Mouse (Mus musculus): ENCODE data around the gene Gm45015. TPM values are rescaled to one million over a fixed set of nuclear protein-coding genes. Genes with fewer than 3 reads are reported as not detected.

Gm45015 gene
- total and polyA plus RNA-seq, 3 experiments: not detected

- TF ChIP-seq MEF2A (IDR thresholded peaks at IDR 0.05; ENCODE audit: extremely low read depth, insufficient replicate concordance, low read depth, low read length, poor library complexity, severe bottlenecking) (no peak), TCF12 (IDR thresholded peaks at IDR 0.05; ENCODE audit: low read depth, low read length) (peak; percentile 27; the same call in 1 of the 2 replicates), JUND (IDR thresholded peaks at IDR 0.05; ENCODE audit: low read depth, low read length) (no peak), CTCF (IDR thresholded peaks at IDR 0.05 in 2 of 3, conservative IDR thresholded peaks at IDR 0.05 in 1 of 3; ENCODE audit: control insufficient read depth in 1 of 3, insufficient read depth in 1 of 3, low read depth in 2 of 3, low read length in 3 of 3, poor library complexity in 1 of 3, severe bottlenecking in 1 of 3) (no peak), ZKSCAN1 (IDR thresholded peaks at IDR 0.05; ENCODE audit: low read depth, low read length) (no peak)
Measured at GRCm38 (mm10) chrX:73341473-73341872, 4.8 kb upstream of the Gm45015 start (continued).

GRCm38 (mm10) chrX:73333548-73333947, 3.1 kb downstream of the Gm45015 start:
- Histone ChIP-seq H3K4me1 (ENCODE audit: control insufficient read depth in 1 of 2, insufficient read depth in 2 of 2, low read length in 2 of 2) (no peaks in the 10 kb centered on the region), H3K27me3 (ENCODE audit: control insufficient read depth in 1 of 2, insufficient read depth in 2 of 2, low read length in 2 of 2) (peaks cover 0 to 2% of the 10 kb centered on the region in 2 experiments; a peak in 2 of 4 replicates), H3K36me3 (ENCODE audit: control insufficient read depth in 1 of 2, insufficient read depth in 2 of 2, low read length in 2 of 2) (no peaks in the 10 kb centered on the region), H3K9me3 (replicated peaks; ENCODE audit: insufficient read depth, low read length) (no peaks in the 10 kb centered on the region), H3K27ac (ENCODE audit: control insufficient read depth, low read depth, low read length) (no peak overlapping the region), H3K9ac (ENCODE audit: control insufficient read depth, low read depth, low read length, poor library complexity, severe bottlenecking) (no peak overlapping the region), H3K4me3 (ENCODE audit: control insufficient read depth in 1 of 2, insufficient read depth in 1 of 2, low read depth in 2 of 2, low read length in 2 of 2) (no peak overlapping the region), H3K79me2 (ENCODE audit: control insufficient read depth, insufficient read depth, low read length, poor library complexity) (no peaks in the 10 kb centered on the region)
- no peak for DNase-seq (ENCODE audit: low read depth, low spot score)
- TF ChIP-seq CHD1 (IDR thresholded peaks at IDR 0.05; ENCODE audit: low read depth, low read length) (no peak), ZMIZ1 (IDR thresholded peaks at IDR 0.05; ENCODE audit: low read depth, low read length) (no peak), TCF12 (IDR thresholded peaks at IDR 0.05; ENCODE audit: low read depth, low read length) (no peak), NRF1 (IDR thresholded peaks at IDR 0.05; ENCODE audit: insufficient read depth, low read depth, low read length, poor library complexity, severe bottlenecking) (no peak)

GRCm38 (mm10) chrX:73327215-73327614, 9.4 kb downstream of the Gm45015 start:
- no peaks in the 10 kb centered on the region for H3K36me3 ChIP-seq (ENCODE audit: control insufficient read depth in 1 of 2, insufficient read depth in 2 of 2, low read length in 2 of 2)
- no peak overlapping the region for H3K4me3 ChIP-seq (ENCODE audit: control insufficient read depth in 1 of 2, insufficient read depth in 1 of 2, low read depth in 2 of 2, low read length in 2 of 2)
- no peak for TF ChIP-seq JUND (IDR thresholded peaks at IDR 0.05; ENCODE audit: low read depth, low read length)
- no peak for TF ChIP-seq USF1 (IDR thresholded peaks at IDR 0.05; ENCODE audit: low read depth, low read length)
- TF ChIP-seq MYB (IDR thresholded peaks at IDR 0.05; ENCODE audit: low read depth, low read length): no peak
- no peak for TF ChIP-seq ELF1 (IDR thresholded peaks at IDR 0.05; ENCODE audit: low read depth, low read length)
- TF ChIP-seq MEF2A (IDR thresholded peaks at IDR 0.05; ENCODE audit: extremely low read depth, insufficient replicate concordance, low read depth, low read length, poor library complexity, severe bottlenecking): no peak
- TF ChIP-seq CHD1 (IDR thresholded peaks at IDR 0.05; ENCODE audit: low read depth, low read length): no peak
- TF ChIP-seq MAX (IDR thresholded peaks at IDR 0.05; ENCODE audit: low read length): no peak
- TF ChIP-seq ZC3H11A (IDR thresholded peaks at IDR 0.05; ENCODE audit: low read depth, low read length): no peak
- TF ChIP-seq KAT2A (conservative IDR thresholded peaks at IDR 0.05; ENCODE audit: low read depth, low read length): no peak
- TF ChIP-seq RAD21 (IDR thresholded peaks at IDR 0.05; ENCODE audit: low read depth, low read length): no peak
- TF ChIP-seq POLR2AphosphoS2 (IDR thresholded peaks at IDR 0.05; ENCODE audit: low read length): no peak
- no peak for TF ChIP-seq TAL1 (IDR thresholded peaks at IDR 0.05; ENCODE audit: low read length)
- TF ChIP-seq MAFK (IDR thresholded peaks at IDR 0.05; ENCODE audit: borderline replicate concordance, low read depth, low read length): no peak
- TF ChIP-seq EP300 (IDR thresholded peaks at IDR 0.05; ENCODE audit: low read depth in 1 of 2, low read length in 2 of 2): no peak
- no peak for TF ChIP-seq SIN3A (IDR thresholded peaks at IDR 0.05; ENCODE audit: low read length)
- TF ChIP-seq CTCF (IDR thresholded peaks at IDR 0.05 in 2 of 3, conservative IDR thresholded peaks at IDR 0.05 in 1 of 3; ENCODE audit: control insufficient read depth in 1 of 3, insufficient read depth in 1 of 3, low read depth in 2 of 3, low read length in 3 of 3, poor library complexity in 1 of 3, severe bottlenecking in 1 of 3): no peak
- TF ChIP-seq RCOR1 (IDR thresholded peaks at IDR 0.05; ENCODE audit: low read depth, low read length): no peak
- no peaks in the 10 kb centered on the region for H3K4me1 ChIP-seq (ENCODE audit: control insufficient read depth in 1 of 2, insufficient read depth in 2 of 2, low read length in 2 of 2)
- DNase-seq (ENCODE audit: low read depth, low spot score): peak; percentile 11
- H3K9ac ChIP-seq (ENCODE audit: control insufficient read depth, low read depth, low read length, poor library complexity, severe bottlenecking): no peak overlapping the region
- H3K27ac ChIP-seq (ENCODE audit: control insufficient read depth, low read depth, low read length): no peak overlapping the region
- no peaks in the 10 kb centered on the region for H3K79me2 ChIP-seq (ENCODE audit: control insufficient read depth, insufficient read depth, low read length, poor library complexity)
- H3K9me3 ChIP-seq (replicated peaks; ENCODE audit: insufficient read depth, low read length): no peaks in the 10 kb centered on the region
- no peaks in the 10 kb centered on the region for H3K27me3 ChIP-seq (ENCODE audit: control insufficient read depth in 1 of 2, insufficient read depth in 2 of 2, low read length in 2 of 2)
